Mouse (Mus musculus) monocyte, adult 2 months (primary cell): ENCODE measurements at regions not wholly inside any gene's neighbourhood (a gene's known extent, or its start where the extent isn't known, plus 50 kb on each side); places are given as distances from the start of the nearest gene placed in this dataset.

Experiments used
- DNase-seq, 2 experiments: peaks; one replicate each; pipeline ENCODE4 v3.0.0; 2022; ENCODE audit warnings: low spot score in 2 of 2, low read depth in 1 of 2

DNA sequence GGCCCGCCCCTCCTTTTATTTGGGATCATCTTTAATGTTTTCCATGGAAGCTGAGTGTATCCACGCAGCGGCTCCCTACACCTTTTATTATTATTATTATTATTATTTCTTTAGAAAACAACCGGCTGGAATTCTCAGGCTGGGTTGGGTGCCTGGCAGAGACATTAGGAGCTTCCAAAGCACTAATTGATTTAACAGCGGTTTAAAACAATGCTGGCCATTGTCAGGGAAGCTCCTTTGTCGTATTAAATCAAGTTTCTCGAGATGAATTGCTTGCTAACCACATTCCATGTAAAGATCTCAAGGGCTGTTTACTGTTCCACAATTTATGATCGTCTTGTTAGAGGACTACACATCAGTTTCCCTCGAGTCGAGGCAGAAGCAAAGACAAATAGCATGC lies 539.4 kb downstream of the Etnk1 start:
- no peak for DNase-seq

- no peak for DNase-seq
Observed at GRCm38 (mm10) chr6:143714461-143714860, 547.4 kb downstream of the Etnk1 start.

DNA sequence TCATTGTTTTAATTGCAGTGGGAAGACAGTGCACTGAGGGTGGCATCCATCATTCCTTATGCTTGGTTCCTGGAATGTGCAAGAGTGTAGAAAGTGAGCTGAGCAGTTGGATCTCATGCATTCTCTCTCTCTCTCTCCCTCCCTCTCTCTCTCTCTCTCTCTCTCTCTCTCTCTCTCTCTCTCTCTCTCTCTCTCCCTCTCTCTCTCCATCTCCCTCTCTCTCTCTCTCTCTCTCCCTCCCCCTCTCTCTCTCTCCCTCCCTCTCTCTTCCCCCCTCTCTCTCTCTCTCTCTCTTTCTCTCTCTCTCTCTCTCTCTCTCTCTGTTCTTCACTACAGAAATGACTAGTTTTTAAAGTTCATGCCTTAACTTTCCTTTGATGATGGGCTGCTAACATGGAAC lies 583.1 kb downstream of the Etnk1 start:
- DNase-seq: no peak

DNA sequence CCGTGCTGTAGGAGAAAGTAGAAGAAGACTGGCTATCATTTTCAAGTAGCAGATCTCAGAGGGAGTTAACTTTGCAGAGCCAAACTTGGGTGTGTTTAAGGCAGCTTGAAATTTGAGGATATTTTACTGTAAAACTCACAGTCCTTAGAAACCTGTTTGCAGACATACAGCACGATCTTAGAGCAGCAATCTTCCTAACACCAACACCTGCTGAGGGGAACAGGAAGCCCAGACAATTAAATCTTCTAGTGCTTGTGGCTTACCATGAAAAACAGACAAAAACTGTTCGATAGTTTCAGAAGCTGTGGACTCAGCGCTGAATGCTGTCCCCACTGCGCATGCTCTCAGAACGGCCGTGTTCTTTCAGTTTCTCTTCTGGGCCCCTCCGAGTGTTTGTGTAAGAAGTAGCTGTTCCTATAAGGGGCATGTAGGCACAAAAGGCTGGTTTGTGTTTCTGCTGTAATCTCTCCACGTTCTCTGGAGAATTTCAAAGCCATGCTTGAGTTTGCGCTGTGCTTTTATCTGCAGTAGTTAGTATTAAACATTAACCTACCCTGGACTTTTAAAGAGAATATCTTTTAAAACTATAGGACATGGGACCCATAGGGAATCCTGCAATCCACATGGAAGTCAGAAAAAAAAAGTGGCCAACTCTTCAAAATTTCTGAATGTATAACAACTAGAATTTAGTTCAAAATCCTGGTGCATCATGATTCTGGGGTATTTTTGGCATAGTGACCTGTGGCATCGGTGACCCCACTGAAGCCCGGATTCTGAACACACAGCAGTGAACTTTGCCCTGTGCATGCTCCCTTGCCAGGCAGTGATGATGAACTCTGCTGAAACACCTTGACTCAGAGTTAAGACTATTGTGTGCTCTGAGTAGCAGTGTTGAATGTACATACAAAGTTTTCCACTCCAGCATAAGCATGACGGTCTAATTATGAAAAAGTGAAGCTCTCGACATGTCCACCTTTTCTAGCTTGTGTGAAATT lies 584.4 kb downstream of the Etnk1 start:
- no peak for DNase-seq

- no peak for DNase-seq
Observed at GRCm38 (mm10) chr6:143757462-143757861, 590.4 kb downstream of the Etnk1 start.

- no peak for DNase-seq
Observed at GRCm38 (mm10) chr6:143768115-143768514, 601.1 kb downstream of the Etnk1 start.
